Mouse (Mus musculus) stomach, embryonic 15.5 days (tissue): ENCODE measurements around the gene P4hb. TPM values are rescaled to one million over a fixed set of nuclear protein-coding genes. Genes with fewer than 3 reads are reported as not detected.

Experiments used
- ATAC-seq: fragments of 200-750 bp; cut with Nextera tagmentation; 2 replicates; pipeline ENCODE4 v1.8.0; 2017; ENCODE audit warnings: low read depth, moderate number of reproducible peaks, moderate TSS enrichment; ENCODE audit not compliant: insufficient read depth, low FRiP score
- H3K27ac ChIP-seq: fragments of 300-500 bp; sonication (generic); 2 replicates; pipeline ENCODE4 v1.5.1; 2015; ENCODE audit warnings: mild to moderate bottlenecking, inconsistent platforms
- H3K27me3 ChIP-seq: fragments of 300-500 bp; sonication (generic); replicated peaks from 2 replicates; pipeline ENCODE4 v1.6.1; 2015; ENCODE audit warnings: inconsistent platforms
- H3K36me3 ChIP-seq: fragments of 300-500 bp; sonication (generic); 2 replicates; pipeline ENCODE4 v1.6.1; 2015; ENCODE audit warnings: inconsistent platforms
- H3K4me1 ChIP-seq: fragments of 300-500 bp; sonication (generic); 2 replicates; pipeline ENCODE4 v1.6.1; 2015; ENCODE audit warnings: inconsistent platforms
- H3K4me2 ChIP-seq: fragments of 300-500 bp; sonication (generic); 2 replicates; pipeline ENCODE4 v1.6.1; 2015; ENCODE audit warnings: mild to moderate bottlenecking, inconsistent platforms
- H3K4me3 ChIP-seq: fragments of 300-500 bp; sonication (generic); replicated peaks from 2 replicates; pipeline ENCODE4 v1.5.1; 2015; ENCODE audit warnings: inconsistent platforms
- H3K9ac ChIP-seq: fragments of 300-500 bp; sonication (generic); 2 replicates; pipeline ENCODE4 v1.6.1; 2015; ENCODE audit warnings: inconsistent platforms
- H3K9me3 ChIP-seq: fragments of 300-500 bp; sonication (generic); 2 replicates; pipeline ENCODE4 v1.6.1; 2016; ENCODE audit warnings: inconsistent platforms
- WGBS: fragments of 180-500 bp; shearing (Covaris S2); methylation state at CpG from one replicate; pipeline ENCODE4 v1.1.7; 2015; 5-methylcytosine and 5-hydroxymethylcytosine counted together
- polyA plus RNA-seq: library from polyadenylated mRNA; unstranded; fragments of >200 nt; fragmentation: Nextera tagmentation; extraction: Ambion mirVana; gene quantifications from 2 replicates; pipeline ENCODE4 v1.2.1, GENCODE M21; 2015

The P4hb gene
- polyA plus RNA-seq, 1 experiment from 2014 or later: 954 TPM

DNA sequence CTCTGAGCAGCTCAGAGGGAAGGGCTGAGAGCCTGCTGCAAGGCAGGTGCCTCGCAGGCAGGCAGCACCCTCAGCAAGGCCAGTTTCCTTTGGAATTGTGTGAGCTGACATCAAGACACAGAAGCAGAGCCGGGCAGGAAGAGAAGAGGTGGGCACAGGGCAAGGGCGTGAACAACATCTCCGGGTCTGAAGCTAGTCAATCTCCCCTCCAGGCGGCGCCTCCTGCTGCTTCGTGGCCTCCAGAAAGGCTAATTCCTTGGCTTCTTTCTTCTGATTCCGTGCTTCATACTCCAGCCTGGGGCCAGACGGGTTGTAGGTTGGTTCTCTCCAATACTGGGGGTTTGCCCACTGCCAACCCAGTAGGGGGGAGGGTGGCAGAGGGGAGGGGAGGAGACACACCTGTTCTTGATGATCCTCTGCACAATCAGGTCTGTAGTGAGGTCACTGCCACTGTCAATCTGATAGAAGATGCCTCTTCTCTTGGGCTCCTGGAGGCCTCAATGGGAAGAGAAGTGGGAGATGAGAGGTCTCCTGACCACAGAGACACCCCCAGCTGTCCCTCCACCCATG, 37.5 kb upstream of the P4hb start:
- no peak overlapping the region for H3K4me2 ChIP-seq
- WGBS: 93% methylated on average over 9 of the region's 9 CpGs
- no peak overlapping the region for H3K9ac ChIP-seq
- no peak overlapping the region for H3K4me3 ChIP-seq
- H3K27ac ChIP-seq: no peak overlapping the region
- peaks cover 45% of the 10 kb centered on the region for H3K36me3 ChIP-seq
- ATAC-seq: no peak
- no peaks in the 10 kb centered on the region for H3K27me3 ChIP-seq
- H3K9me3 ChIP-seq: no peaks in the 10 kb centered on the region
- H3K4me1 ChIP-seq: peaks cover 22% of the 10 kb centered on the region

- Histone ChIP-seq H3K4me2 (peak overlapping the region; percentile 71), H3K27me3 (no peaks in the 10 kb centered on the region), H3K9me3 (no peaks in the 10 kb centered on the region), H3K27ac (no peak overlapping the region), H3K36me3 (peaks cover 46% of the 10 kb centered on the region), H3K4me3 (no peak overlapping the region), H3K9ac (no peak overlapping the region), H3K4me1 (peaks cover 18% of the 10 kb centered on the region)
- ATAC-seq: peak; percentile 71
- 36% methylated on average over 8 of the region's 8 CpGs for WGBS
Measured at GRCm38 (mm10) chr11:120609250-120609649, 36.2 kb upstream of the P4hb start.

DNA sequence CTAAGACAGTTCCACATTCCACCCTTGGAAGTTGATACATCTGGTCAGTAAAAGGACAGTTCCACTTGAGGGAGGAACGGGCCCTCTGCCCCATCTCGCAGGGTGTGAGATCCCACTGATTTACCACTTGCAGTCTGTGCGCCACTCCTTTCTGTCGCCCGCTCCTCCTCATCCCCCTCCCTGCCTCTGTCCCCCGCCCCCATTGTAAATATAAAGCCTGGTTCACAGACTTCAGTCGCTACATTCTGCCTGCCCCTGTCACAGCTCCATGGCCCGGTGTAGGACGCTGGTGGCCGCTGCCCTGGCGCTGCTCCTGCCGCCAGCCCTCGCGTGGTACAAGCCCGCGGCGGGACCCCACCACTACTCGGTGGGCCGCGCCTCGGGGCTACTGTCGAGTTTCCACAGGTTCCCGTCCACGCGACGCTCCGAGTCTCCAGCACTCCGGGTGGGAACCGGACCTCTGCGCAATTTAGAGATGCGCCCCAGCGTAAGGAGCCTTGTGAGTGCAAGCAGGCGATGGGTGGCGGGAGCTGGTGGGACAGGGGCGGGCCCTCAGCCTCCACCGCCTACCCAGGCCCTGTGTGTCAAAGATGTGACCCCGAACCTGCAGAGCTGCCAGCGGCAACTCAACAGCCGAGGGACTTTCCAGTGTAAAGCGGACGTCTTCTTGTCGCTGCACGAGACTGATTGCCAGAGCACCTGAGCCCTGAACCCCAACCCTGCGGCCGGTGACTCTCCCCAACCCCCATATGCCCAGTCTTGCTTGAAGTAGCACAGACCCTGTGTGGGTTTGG, 35.4 kb upstream of the P4hb start, which contains the start of gene Npb:
Gene Npb, plus strand, starts transcription at position 237 of the 794 bp plus-strand sequence.
- Histone ChIP-seq H3K4me1 (peaks cover 18% of the 10 kb centered on the region), H3K27ac (peak within 1 kb of the TSS; percentile 26; the same call in 1 of the 2 replicates), H3K27me3 (no peaks in the 10 kb centered on the region), H3K9ac (peak within 1 kb of the TSS; percentile 39; the same call in 1 of the 2 replicates), H3K36me3 (peaks cover 43% of the 10 kb centered on the region), H3K9me3 (no peaks in the 10 kb centered on the region), H3K4me3 (peak within 1 kb of the TSS; percentile 36), H3K4me2 (peak within 1 kb of the TSS; percentile 71)
- 7% methylated on average over 45 of the region's 45 CpGs for WGBS
- ATAC-seq: 0 out of 2 replicates have a peak, but pooled peaks have one; percentile 20

GRCm38 (mm10) chr11:120606764-120607163, 33.7 kb upstream of the P4hb start:
- Histone ChIP-seq H3K27ac (no peak overlapping the region), H3K4me3 (no peak overlapping the region), H3K4me2 (no peak overlapping the region), H3K36me3 (peaks cover 38% of the 10 kb centered on the region), H3K27me3 (no peaks in the 10 kb centered on the region), H3K9me3 (no peaks in the 10 kb centered on the region), H3K4me1 (peaks cover 18% of the 10 kb centered on the region), H3K9ac (no peak overlapping the region)
- ATAC-seq: no peak
- 73% methylated on average over 4 of the region's 4 CpGs for WGBS

- Histone ChIP-seq H3K4me3 (no peak overlapping the region), H3K9ac (no peak overlapping the region), H3K27me3 (no peaks in the 10 kb centered on the region), H3K9me3 (no peaks in the 10 kb centered on the region), H3K27ac (no peak overlapping the region), H3K36me3 (peaks cover 35% of the 10 kb centered on the region), H3K4me2 (no peak overlapping the region), H3K4me1 (peaks cover 18% of the 10 kb centered on the region)
- 87% methylated on average over 7 of the region's 7 CpGs for WGBS
- no peak for ATAC-seq
Measured at GRCm38 (mm10) chr11:120605667-120606066, 32.6 kb upstream of the P4hb start.

- Histone ChIP-seq H3K4me3 (no peak overlapping the region), H3K27me3 (no peaks in the 10 kb centered on the region), H3K9me3 (no peaks in the 10 kb centered on the region), H3K9ac (no peak overlapping the region), H3K27ac (no peak overlapping the region), H3K4me2 (no peak overlapping the region), H3K36me3 (peaks cover 37% of the 10 kb centered on the region), H3K4me1 (peaks cover 15% of the 10 kb centered on the region)
- WGBS: 69% methylated on average over 2 of the region's 2 CpGs
- ATAC-seq: no peak
Measured at GRCm38 (mm10) chr11:120603545-120603944, 30.5 kb upstream of the P4hb start.

DNA sequence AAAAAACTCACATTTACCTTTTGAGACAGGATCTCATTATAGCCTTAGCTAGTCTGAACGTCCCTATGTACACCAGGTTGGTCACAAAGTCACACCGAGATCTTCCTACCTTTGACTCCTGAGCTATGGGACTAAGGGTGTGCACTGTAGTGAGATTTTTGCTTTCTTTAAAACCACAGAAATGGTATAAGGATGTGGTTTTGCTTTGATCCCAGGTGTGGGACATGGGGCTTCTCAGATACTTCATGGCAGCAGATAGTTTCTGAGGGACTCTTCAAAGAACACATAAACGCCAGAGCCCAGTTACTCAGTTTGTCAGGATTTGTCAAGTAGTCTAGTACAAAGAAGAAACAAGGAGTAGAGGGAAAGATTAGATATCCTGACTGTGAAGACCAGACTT, 27.7 kb upstream of the P4hb start:
- no peak overlapping the region for H3K4me2 ChIP-seq
- 92% methylated on average over 3 of the region's 3 CpGs for WGBS
- no peaks in the 10 kb centered on the region for H3K27me3 ChIP-seq

DNA sequence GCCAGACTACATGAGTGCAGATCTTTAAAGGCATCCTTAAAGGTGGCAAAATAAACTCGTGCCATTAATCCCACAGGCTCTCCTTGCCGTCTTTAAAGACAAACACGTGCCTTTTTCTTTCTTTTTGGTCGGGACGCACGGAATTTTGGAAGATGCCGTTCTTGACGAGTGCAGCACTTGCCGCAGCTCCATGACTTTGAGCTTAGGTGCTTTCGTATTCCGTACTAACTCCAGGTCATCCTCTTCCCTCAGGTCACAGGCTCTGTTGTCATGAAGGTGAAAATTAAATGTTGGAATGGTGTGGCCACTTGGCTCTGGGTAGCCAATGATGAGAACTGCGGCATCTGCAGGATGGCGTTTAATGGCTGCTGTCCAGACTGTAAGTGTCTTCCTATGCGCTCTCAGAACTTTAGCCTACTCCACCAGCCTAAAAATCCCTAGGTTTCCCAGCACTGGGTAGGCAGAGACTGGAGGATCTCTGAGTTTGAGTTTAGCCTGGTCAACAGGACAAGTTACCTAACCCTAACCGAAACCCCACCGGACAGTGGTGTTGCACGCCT, 26.0 kb upstream of the P4hb start:
- Histone ChIP-seq H3K27me3 (no peaks in the 10 kb centered on the region), H3K36me3 (peaks cover 37% of the 10 kb centered on the region), H3K27ac (peak overlapping the region; percentile 88), H3K4me3 (peak overlapping the region; percentile 95), H3K9ac (peak overlapping the region; percentile 45), H3K4me2 (peak overlapping the region; percentile 81), H3K4me1 (peaks cover 12% of the 10 kb centered on the region), H3K9me3 (no peaks in the 10 kb centered on the region)
- WGBS: 41% methylated on average over 17 of the region's 17 CpGs
- ATAC-seq: no peak

More for the DNA sequence above, 27.7 kb upstream of the P4hb start:
- Histone ChIP-seq H3K9ac (no peak overlapping the region), H3K9me3 (no peaks in the 10 kb centered on the region), H3K36me3 (peaks cover 36% of the 10 kb centered on the region), H3K4me3 (no peak overlapping the region), H3K4me1 (peaks cover 12% of the 10 kb centered on the region), H3K27ac (no peak overlapping the region)
- ATAC-seq: no peak

DNA sequence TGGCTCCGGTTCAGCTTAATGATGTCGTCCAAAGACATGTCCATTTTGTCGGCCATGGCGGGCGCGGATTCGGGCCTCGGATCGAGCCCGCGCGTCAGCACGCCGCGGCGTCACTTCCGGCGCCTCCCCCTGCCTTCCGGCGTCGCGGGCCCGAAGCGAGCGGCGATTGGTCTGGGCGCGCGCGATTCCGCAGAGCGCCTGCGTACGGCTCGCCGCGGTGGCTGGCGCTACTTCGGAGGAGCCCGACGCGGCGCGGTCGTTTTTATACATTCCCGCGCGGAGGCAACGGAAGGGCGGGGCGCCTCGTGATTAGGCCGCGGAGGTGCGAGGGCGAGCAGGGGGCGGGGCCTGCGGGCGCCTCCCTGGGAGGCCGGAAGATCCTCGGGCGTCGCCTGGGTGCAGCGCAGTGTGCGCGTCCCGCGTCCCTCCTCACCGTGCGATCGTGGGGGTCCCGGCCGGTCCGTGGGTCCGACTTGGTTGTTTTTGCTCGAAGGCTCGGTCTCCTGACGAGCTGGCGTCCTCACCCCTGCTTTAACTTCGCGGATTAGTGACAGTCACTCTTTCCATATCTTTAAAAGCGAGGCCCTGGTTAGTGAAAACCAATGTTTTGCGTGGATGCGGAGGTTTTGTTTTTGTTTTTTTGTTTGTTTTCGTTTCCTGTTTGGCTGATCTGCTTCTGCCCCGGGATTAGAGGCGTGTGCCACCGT, 25.4 kb upstream of the P4hb start, which contains the start of the genes Alyref and Anapc11:
Gene Alyref, minus strand, starts transcription at position 83 of the 707 bp plus-strand sequence.
Gene Anapc11, plus strand, starts transcription at position 139 of the 707 bp plus-strand sequence.
- H3K4me3 ChIP-seq: peak within 1 kb of the TSS; percentile 95

GRCm38 (mm10) chr11:120597240-120598235, 24.5 kb upstream of the P4hb start:
- Histone ChIP-seq H3K27me3 (no peaks in the 10 kb centered on the region), H3K36me3 (peaks cover 43% of the 10 kb centered on the region)

More for the DNA sequence above, 25.4 kb upstream of the P4hb start, which contains the start of the genes Alyref and Anapc11:
- WGBS: under 1% methylated on average over 87 of the region's 88 CpGs
- Histone ChIP-seq H3K27me3 (no peaks in the 10 kb centered on the region), H3K36me3 (peaks cover 41% of the 10 kb centered on the region), H3K9me3 (no peaks in the 10 kb centered on the region), H3K9ac (peak within 1 kb of the TSS; percentile 99), H3K4me2 (peak within 1 kb of the TSS; percentile 81), H3K4me1 (peaks cover 12% of the 10 kb centered on the region), H3K27ac (peak within 1 kb of the TSS; percentile 91)
- peak; percentile 97 for ATAC-seq

More at GRCm38 (mm10) chr11:120597240-120598235, 24.5 kb upstream of the P4hb start:
- peak overlapping the region; percentile 91 for H3K27ac ChIP-seq
- peak overlapping the region; percentile 95 for H3K4me3 ChIP-seq
- H3K9me3 ChIP-seq: no peaks in the 10 kb centered on the region
- H3K4me1 ChIP-seq: peaks cover 12% of the 10 kb centered on the region
- H3K9ac ChIP-seq: peak overlapping the region; percentile 99
- 3% methylated on average over 87 of the region's 99 CpGs for WGBS
- peak; percentile 25 for ATAC-seq
- H3K4me2 ChIP-seq: peak overlapping the region; percentile 78
